Mouse (Mus musculus) limb, embryonic 13.5 days (tissue): ENCODE results near the gene C1qtnf1. TPM values are rescaled to one million over a fixed set of nuclear protein-coding genes. Genes with fewer than 3 reads are reported as not detected.
A peak's percentile ranks its signal among the peaks of the same experiment; 100 is the strongest.

ENCODE experiments used
- ATAC-seq: fragments of 200-750 bp; cut with Nextera tagmentation; 2 replicates; pipeline ENCODE4 v1.8.0; 2017; ENCODE audit warnings: low read depth, moderate number of reproducible peaks, moderate TSS enrichment; ENCODE audit not compliant: low FRiP score
- H3K27ac ChIP-seq: fragments of 300-500 bp; sonication (generic); 2 replicates; pipeline ENCODE4 v1.5.1; 2015; ENCODE audit warnings: inconsistent platforms, mild to moderate bottlenecking, moderate library complexity
- H3K27me3 ChIP-seq: fragments of 300-500 bp; sonication (generic); 2 replicates; pipeline ENCODE4 v1.6.1; 2015; ENCODE audit warnings: mild to moderate bottlenecking, inconsistent platforms
- H3K36me3 ChIP-seq: fragments of 300-500 bp; sonication (generic); 2 replicates; pipeline ENCODE4 v1.6.1; 2015; ENCODE audit warnings: inconsistent platforms, mild to moderate bottlenecking, moderate library complexity
- H3K4me1 ChIP-seq: fragments of 300-500 bp; sonication (generic); 2 replicates; pipeline ENCODE4 v1.6.1; 2015; ENCODE audit warnings: inconsistent platforms
- H3K4me2 ChIP-seq: fragments of 300-500 bp; sonication (generic); replicated peaks from 2 replicates; pipeline ENCODE4 v1.6.1; 2015; ENCODE audit warnings: inconsistent platforms, mild to moderate bottlenecking, moderate library complexity
- H3K4me3 ChIP-seq: fragments of 300-500 bp; sonication (generic); 2 replicates; pipeline ENCODE4 v1.5.1; 2015; ENCODE audit warnings: moderate library complexity, mild to moderate bottlenecking, inconsistent platforms
- H3K9ac ChIP-seq: fragments of 300-500 bp; sonication (generic); 2 replicates; pipeline ENCODE4 v1.6.1; 2015; ENCODE audit warnings: mild to moderate bottlenecking, inconsistent platforms
- H3K9me3 ChIP-seq: fragments of 300-500 bp; sonication (generic); 2 replicates; pipeline ENCODE4 v1.6.1; 2016; ENCODE audit warnings: inconsistent platforms
- WGBS: fragments of 180-500 bp; shearing (Covaris S2); methylation state at CpG from one replicate; pipeline ENCODE4 v1.1.7; 2015; 5-methylcytosine and 5-hydroxymethylcytosine counted together
- polyA plus RNA-seq: library from polyadenylated mRNA; unstranded; fragments of >200 nt; fragmentation: Nextera tagmentation; extraction: Ambion mirVana; gene quantifications from 2 replicates; pipeline ENCODE4 v1.2.1, GENCODE M21; 2015

C1qtnf1 gene
- polyA plus RNA-seq, 1 experiment from 2014 or later: 6.6 TPM

DNA sequence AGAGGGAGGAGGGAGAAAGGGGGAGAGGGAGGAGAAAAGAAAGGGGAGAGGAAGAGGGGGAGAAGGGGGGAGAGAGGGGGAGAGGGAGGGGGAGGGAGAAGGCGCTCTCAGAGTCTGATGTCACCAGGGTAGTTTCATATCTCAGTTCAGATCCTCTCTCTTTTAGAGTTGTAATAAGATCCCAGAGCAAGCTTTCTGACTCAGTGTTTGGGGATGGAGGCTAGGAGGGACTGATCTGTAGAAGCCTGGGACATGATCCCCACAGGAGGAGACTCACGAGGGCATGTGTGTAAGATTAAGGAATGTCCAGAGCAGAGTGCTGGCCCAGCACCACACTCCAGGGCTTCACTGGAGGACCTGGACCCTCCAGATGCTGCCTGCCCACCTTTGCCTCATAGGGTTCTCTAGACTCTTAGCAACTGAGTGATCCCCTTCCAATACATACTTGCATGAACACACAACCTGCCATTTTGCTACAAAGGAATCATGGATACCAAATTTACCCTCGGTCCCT, 680 bp upstream of the C1qtnf1 start:
- Histone ChIP-seq H3K27ac (peak overlapping the region; percentile 61; the same call in 1 of the 2 replicates), H3K4me2 (peak overlapping the region; percentile 74), H3K4me1 (peaks cover 73% of the 10 kb centered on the region), H3K27me3 (peaks cover 3% of the 10 kb centered on the region; the same call in 1 of the 2 replicates), H3K9me3 (no peaks in the 10 kb centered on the region), H3K9ac (no peak overlapping the region), H3K4me3 (peak overlapping the region; percentile 45; the same call in 1 of the 2 replicates), H3K36me3 (no peaks in the 10 kb centered on the region)
- WGBS: 24% methylated on average over 3 of the region's 3 CpGs
- ATAC-seq: no peak

DNA sequence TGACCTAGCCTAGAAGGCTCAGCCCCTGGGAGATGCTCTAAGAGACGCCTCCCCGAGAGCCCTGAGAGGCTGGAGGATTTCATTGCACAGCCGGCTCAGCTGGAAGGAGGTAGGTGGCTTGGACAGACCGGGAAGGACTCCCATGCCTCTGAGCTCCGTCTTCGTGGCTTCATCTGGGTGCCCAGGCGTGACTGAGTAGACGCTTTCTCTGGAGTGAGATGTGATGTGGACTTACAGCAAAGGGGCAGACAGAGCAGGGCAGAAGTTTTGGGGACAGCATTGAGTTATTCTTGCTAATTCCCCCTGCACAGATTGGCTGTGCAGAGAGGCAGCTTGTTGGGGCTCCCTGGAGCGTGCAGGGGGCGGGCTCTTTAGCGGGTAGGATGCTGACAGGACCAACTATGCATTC, 461 bp downstream of the C1qtnf1 start:
- Histone ChIP-seq H3K4me2 (peak overlapping the region; percentile 74), H3K4me1 (peaks cover 72% of the 10 kb centered on the region), H3K27ac (peak overlapping the region; percentile 61; the same call in 1 of the 2 replicates), H3K36me3 (no peaks in the 10 kb centered on the region), H3K9me3 (no peaks in the 10 kb centered on the region), H3K4me3 (peak overlapping the region; percentile 45), H3K9ac (peak overlapping the region; percentile 71), H3K27me3 (0 out of 2 replicates have a peak, but pooled peaks cover 3% of the 10 kb centered on the region)
- 7% methylated on average over 11 of the region's 11 CpGs for WGBS
- no peak for ATAC-seq

DNA sequence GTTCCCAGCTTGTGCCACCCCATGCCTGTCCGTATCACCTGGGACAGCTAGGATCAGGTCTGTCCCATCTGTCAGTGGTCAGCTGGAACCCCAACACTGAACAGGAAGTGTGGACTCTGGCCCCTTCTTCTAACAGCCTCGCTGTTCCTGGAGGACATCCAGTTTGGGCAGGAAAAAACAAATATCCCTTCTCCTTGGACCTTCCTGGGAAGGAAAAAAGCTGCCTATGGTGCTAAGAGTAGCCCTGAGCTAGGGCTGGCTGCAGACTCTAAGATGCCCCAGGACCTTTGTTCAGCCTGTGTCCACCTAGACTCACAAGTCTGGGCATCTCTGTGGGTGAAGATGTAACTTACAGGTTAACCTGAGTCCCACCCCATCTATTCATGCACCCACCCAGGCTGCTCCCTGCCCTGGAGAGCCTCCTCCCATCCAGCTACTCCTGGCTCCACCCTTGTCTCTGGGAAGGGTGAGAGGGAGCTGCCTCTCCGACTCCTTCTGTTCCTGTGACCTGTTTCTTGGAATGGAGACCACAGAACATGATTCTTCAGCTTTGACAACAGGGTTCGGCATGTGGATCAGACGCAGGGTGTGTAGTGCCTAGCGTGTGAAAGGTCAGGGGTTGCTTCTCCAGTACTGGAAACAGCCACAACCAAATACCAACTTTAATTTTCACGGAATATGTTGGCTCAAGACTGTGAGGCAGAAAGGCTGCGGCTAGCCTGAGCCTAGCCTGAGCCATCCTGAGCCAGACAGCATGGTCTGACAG, 1.1 kb downstream of the C1qtnf1 start:
- H3K27ac ChIP-seq: peak overlapping the region; percentile 61; the same call in 1 of the 2 replicates
- peaks cover 72% of the 10 kb centered on the region for H3K4me1 ChIP-seq
- no peak for ATAC-seq
- 0 out of 2 replicates have a peak, but pooled peaks cover 3% of the 10 kb centered on the region for H3K27me3 ChIP-seq
- H3K9me3 ChIP-seq: no peaks in the 10 kb centered on the region
- peak overlapping the region; percentile 74 for H3K4me2 ChIP-seq
- peak overlapping the region; percentile 71 for H3K9ac ChIP-seq
- H3K4me3 ChIP-seq: peak overlapping the region; percentile 45
- whole genome bisulfite sequencing: 50% methylated on average over 8 of the region's 8 CpGs
- H3K36me3 ChIP-seq: no peaks in the 10 kb centered on the region

DNA sequence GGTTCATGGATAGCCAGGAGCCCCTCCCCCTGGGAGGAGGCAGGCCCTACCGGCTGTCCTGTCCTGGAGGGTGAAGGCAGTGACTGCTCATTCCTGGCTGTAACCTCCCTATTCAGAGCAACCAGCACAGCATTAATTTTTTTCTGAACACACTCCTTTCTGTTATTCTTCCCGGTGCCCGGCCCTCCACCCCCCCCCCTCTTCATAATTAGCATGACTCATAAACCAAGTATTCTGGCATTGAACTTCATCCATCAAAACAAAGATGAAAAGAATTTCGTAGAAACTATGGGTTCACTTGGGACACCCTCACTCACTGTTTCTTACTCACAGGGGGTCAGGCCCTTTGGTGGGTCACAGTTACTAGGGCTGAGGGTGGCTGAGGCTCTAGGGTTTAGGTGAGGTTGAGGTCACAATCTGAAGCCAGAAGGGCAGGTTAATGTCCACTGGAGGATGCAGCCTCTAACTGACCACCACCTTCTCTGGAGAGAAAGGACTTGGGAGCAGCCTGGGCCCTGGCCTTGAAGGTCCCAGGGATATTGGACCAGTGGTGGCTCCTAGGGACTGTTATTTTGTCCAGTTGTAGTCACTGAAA, 2.4 kb downstream of the C1qtnf1 start:
- Histone ChIP-seq H3K9ac (0 out of 2 replicates have a peak overlapping the region, but pooled peaks have one; percentile 4), H3K27ac (no peak overlapping the region), H3K27me3 (0 out of 2 replicates have a peak, but pooled peaks cover 3% of the 10 kb centered on the region), H3K4me2 (peak overlapping the region; percentile 27), H3K4me1 (peaks cover 73% of the 10 kb centered on the region), H3K4me3 (no peak overlapping the region), H3K36me3 (no peaks in the 10 kb centered on the region), H3K9me3 (no peaks in the 10 kb centered on the region)
- ATAC-seq: no peak
- 37% methylated on average over 4 of the region's 4 CpGs for WGBS

DNA sequence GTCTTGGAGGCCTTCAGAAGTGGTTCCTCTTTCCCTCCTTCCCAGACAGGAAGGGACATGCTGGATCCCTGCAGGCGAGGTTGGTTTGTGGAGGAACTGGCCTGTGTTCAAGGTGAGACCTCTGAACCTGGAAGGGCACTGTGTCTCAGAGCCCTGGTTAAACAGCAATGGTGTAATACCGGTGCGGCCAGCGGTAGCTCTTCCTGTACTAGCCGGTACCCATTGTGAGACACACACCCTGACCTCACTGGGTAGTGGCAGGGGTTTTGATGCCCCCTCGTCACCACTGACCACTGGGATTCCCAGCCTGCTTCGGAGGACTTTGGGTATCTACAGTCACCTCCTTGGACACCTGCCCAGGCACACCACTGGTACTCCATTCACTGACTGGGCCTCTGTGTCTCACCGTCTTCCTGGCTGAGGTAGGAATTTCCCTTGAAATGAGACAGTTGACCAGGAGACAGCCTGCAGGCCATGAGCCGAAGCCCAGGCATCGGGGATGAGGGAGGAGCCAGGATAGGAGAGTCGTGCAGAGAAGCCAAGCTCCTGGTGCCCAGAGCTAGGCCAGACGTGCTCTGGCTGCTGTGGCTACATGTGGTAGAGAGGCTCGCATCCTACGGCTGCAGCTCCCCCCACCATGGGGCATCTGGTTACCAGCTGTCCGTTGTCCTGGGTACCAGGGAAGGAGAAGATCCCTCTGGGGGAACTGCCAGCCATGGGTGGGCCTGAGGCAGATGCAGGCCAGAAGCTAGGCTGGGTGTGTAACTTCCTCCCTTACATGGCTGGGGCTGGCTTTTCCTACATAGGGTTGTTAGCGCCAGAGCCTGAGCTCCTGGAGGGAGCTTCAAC, 3.3 kb downstream of the C1qtnf1 start:
- Histone ChIP-seq H3K9ac (peak overlapping the region; percentile 31; the same call in 1 of the 2 replicates), H3K27ac (no peak overlapping the region)

DNA sequence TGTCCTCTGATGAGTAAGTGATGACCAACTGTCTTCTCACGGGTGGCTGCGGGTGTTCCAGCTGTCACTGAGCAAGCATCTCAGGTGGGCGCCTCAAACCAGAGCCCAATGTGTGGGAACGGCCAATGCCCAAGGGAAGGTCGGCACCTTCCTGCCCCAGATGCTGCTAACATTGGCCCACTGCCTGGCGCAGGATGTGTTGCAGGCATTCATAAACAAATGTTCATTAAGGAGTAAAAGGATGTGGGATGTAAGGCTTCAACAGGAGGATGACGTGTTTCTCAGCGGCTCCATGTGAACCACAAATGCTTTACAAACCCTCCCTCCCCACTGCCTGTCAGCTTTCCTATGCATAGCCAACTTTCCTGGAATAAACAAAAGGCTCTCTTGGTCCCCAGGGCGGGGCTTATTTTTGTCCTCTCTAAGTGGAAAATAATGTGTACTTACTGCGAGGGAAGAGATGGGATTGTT, 5.4 kb downstream of the C1qtnf1 start:
- no peak overlapping the region; the same call in none of the 2 replicates for H3K9ac ChIP-seq
- peaks cover 87% of the 10 kb centered on the region for H3K4me1 ChIP-seq
- 70% methylated on average over 10 of the region's 10 CpGs for WGBS
- ATAC-seq: no peak
- peak overlapping the region; percentile 23 for H3K4me3 ChIP-seq
- no peaks in the 10 kb centered on the region for H3K27me3 ChIP-seq
- no peaks in the 10 kb centered on the region for H3K9me3 ChIP-seq
- peak overlapping the region; percentile 57 for H3K4me2 ChIP-seq
- H3K36me3 ChIP-seq: no peaks in the 10 kb centered on the region
- H3K27ac ChIP-seq: no peak overlapping the region

More for the DNA sequence above, 3.3 kb downstream of the C1qtnf1 start:
- ATAC-seq: no peak
- Histone ChIP-seq H3K9me3 (no peaks in the 10 kb centered on the region), H3K4me1 (peaks cover 78% of the 10 kb centered on the region), H3K4me3 (no peak overlapping the region), H3K36me3 (no peaks in the 10 kb centered on the region), H3K4me2 (no peak overlapping the region), H3K27me3 (no peaks in the 10 kb centered on the region)
- WGBS: 57% methylated on average over 16 of the region's 16 CpGs

DNA sequence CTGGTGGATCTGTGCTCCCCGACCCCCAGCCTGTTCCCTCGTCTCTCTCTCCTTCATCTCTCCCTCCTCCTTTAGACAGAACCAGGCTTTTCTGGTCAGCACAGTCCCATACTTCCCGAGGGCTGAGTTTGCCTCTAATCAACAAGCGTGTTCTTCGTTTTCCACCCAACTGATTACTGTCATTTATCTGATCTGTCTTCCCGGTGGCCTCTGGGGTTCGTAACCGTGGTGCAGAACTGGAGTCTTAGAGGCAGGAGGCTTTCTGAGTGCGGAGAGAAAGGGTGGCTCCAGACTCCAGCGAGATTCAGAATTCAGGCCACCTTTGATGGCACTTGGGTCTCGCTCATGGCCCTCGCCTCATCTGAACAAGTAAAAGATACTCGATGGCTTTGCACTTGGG, 6.1 kb downstream of the C1qtnf1 start:
- Histone ChIP-seq H3K9me3 (no peaks in the 10 kb centered on the region), H3K9ac (peak overlapping the region; percentile 53), H3K27me3 (no peaks in the 10 kb centered on the region), H3K27ac (peak overlapping the region; percentile 28; the same call in 1 of the 2 replicates), H3K4me1 (peaks cover 87% of the 10 kb centered on the region), H3K4me3 (peak overlapping the region; percentile 23), H3K36me3 (no peaks in the 10 kb centered on the region), H3K4me2 (peak overlapping the region; percentile 57)
- 41% methylated on average over 13 of the region's 13 CpGs for WGBS
- ATAC-seq: no peak

DNA sequence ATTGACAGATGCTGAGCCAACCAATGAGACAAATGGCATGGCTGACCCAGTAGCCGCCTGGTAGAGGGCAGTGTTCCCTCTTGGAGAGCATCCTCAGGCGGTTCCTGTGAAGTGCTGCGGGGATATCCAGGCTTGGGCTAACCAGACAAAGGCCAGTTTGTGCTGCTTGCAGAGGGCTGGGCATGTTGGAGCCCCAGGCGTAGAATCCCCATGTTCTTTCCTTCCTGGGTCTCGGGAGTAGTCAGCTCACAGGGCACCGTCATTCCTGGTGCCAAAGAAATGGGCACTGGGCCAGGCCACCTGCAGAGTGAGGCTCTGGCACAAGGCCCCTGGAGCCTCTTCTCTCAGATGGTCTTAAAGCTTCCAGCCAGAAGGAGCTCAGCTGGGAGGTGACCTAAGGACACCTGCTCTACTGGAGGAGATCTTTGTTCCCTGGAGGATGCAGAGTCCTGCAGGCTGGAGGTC, 8.5 kb downstream of the C1qtnf1 start:
- peaks cover 67% of the 10 kb centered on the region for H3K4me1 ChIP-seq
- H3K27ac ChIP-seq: no peak overlapping the region
- no peak for ATAC-seq
- no peak overlapping the region for H3K4me3 ChIP-seq
- H3K9ac ChIP-seq: no peak overlapping the region
- no peaks in the 10 kb centered on the region for H3K27me3 ChIP-seq
- no peak overlapping the region for H3K4me2 ChIP-seq
- 34% methylated on average over 6 of the region's 6 CpGs for WGBS
- H3K36me3 ChIP-seq: no peaks in the 10 kb centered on the region
- H3K9me3 ChIP-seq: no peaks in the 10 kb centered on the region

DNA sequence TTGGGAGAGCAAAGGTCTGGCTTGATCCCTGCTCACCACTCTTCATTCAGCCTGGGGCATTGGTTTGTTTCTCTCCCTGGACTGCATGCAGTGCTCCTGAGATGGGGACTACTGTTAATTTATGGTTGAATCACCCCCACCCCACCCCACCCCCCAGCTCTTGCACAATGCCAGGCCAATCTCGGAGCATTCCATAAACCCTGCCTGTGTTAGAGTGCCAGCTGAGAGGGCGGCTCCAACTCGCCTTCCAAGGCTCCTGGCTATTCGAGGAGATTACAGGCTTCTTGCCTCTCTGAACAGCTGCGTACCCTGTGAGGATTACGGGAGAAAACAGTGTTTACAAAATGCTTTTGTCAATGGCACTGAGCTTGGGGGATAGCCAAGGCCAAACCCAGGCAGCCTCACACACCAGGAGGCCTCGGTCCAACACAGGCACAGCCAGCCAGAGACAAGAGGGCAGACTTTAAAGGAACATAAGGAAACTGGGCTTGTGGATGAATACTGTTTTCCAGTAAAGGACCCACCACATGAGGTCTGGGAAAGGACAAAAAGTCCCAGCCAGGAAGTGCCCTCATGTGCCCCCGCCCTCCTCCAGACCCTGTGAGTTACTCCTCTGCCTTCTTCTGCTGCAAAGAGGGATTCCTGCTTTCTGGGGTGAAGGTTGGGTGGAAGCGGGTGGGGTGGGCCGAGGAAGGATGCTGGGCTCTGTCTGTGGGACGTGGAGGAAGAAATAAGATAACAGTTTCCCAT, 10.8 kb downstream of the C1qtnf1 start:
- 0 out of 2 replicates have a peak, but pooled peaks have one; percentile 27 for ATAC-seq
- H3K36me3 ChIP-seq: no peaks in the 10 kb centered on the region
- peaks cover 50% of the 10 kb centered on the region for H3K4me1 ChIP-seq
- no peak overlapping the region for H3K4me2 ChIP-seq
- no peak overlapping the region for H3K4me3 ChIP-seq
- no peaks in the 10 kb centered on the region for H3K9me3 ChIP-seq
- 0 out of 2 replicates have a peak, but pooled peaks cover 3% of the 10 kb centered on the region for H3K27me3 ChIP-seq
- H3K9ac ChIP-seq: 0 out of 2 replicates have a peak overlapping the region, but pooled peaks have one; percentile 39
- WGBS: 38% methylated on average over 11 of the region's 11 CpGs
- H3K27ac ChIP-seq: no peak overlapping the region; the same call in 1 of the 2 replicates

DNA sequence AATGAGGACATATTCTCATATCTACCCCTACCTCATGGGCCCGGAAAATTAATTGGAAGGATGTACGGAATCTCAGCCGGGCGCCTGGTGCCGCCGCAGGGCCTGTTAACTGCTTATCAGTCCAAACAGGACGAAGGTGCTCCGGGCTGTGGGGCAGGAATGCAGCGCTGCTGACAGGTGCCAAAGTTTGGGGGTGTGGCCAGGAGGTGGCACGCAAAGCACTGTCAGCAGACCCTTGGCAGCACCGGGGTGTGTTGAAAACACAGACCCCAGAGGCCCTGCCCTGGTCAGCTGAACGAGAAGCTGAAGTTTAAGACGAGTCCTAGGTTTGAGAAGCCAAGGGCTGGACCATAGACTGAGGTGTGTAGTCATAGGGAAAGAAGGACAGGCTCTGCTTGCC, 14.7 kb downstream of the C1qtnf1 start:
- 75% methylated on average over 13 of the region's 13 CpGs for WGBS
- H3K4me1 ChIP-seq: peaks cover 33% of the 10 kb centered on the region
- no peaks in the 10 kb centered on the region for H3K9me3 ChIP-seq
- H3K36me3 ChIP-seq: no peaks in the 10 kb centered on the region
- H3K27ac ChIP-seq: no peak overlapping the region
- 0 out of 2 replicates have a peak, but pooled peaks cover 4% of the 10 kb centered on the region for H3K27me3 ChIP-seq
- no peak overlapping the region for H3K9ac ChIP-seq
- H3K4me2 ChIP-seq: no peak overlapping the region
- no peak overlapping the region for H3K4me3 ChIP-seq
- ATAC-seq: no peak
